Mouse (Mus musculus) embryonic fibroblast, embryonic 13.5 days (primary cell): ENCODE measurements at regions not wholly inside any gene's neighbourhood (a gene's known extent, or its start where the extent isn't known, plus 50 kb on each side); places are given as distances from the start of the nearest gene placed in this dataset.

Experiments
- CTCF ChIP-seq: IDR thresholded peaks from 2 replicates; pipeline ENCODE4 v1.5.1; 2011; ENCODE audit warnings: mild to moderate bottlenecking, control low read depth, low read length, moderate library complexity, borderline replicate concordance; ENCODE audit not compliant: insufficient read depth
- POLR2A ChIP-seq: IDR thresholded peaks from 2 replicates; pipeline ENCODE4 v1.6.1; 2011; ENCODE audit warnings: low read depth, mild to moderate bottlenecking, control low read depth, low read length, moderate library complexity

DNA sequence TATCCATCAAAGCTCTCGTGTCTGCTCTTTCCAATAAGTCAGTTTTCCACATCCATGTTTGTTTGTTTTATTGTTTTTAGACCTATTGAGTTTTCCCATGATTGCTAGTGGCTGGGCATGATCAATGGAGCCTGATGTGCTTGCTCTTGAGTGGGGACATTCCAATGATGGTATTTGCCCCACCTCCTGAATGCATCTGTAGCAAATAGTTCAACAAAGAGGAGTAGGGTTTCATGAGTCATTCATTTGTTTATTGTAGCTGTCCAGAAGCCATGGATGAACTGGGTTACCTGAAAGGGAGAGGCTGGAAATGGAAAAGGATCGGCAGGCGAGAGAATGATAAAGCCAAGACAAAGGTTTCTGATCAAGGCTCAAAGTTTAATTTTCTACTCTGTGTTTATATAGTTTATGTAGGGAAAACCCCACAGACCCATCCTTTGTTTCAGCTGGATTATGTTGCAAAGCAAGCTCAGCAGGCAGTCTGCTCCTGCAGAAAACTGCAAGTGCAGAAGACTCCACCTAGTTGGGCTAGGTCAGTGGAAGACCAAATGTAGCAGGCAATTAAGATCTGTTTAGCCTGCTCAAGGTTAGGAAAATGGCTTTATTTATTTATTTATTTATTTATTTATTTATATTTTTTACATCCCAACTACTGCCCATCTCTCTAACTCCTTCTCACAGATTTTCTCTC lies 63.0 kb upstream of the Gm49339 start:
- TF ChIP-seq CTCF (no peak), POLR2A (no peak)
